Mouse (Mus musculus) cortical plate, adult 2 months (tissue): ENCODE results near the gene Msh4.

ENCODE experiments used
- CTCF ChIP-seq: fragments of 200-500 bp; IDR thresholded peaks from 2 replicates; pipeline ENCODE4 v1.5.1; 2011; ENCODE audit warnings: mild to moderate bottlenecking, control low read depth, low read length; ENCODE audit not compliant: insufficient read depth; ENCODE audit errors: extremely low read depth
- POLR2A ChIP-seq: fragments of 200-500 bp; IDR thresholded peaks from 2 replicates; pipeline ENCODE4 v1.6.1; 2011; ENCODE audit warnings: mild to moderate bottlenecking, low read length, control low read depth; ENCODE audit not compliant: insufficient read depth; ENCODE audit errors: extremely low read depth

- TF ChIP-seq POLR2A (no peak), CTCF (0 out of 2 replicates have a peak, but pooled peaks have one; percentile 17)
Measured at GRCm38 (mm10) chr3:153867149-153868136, 38.5 kb downstream of the Msh4 start.
